Mouse (Mus musculus) ovary, postnatal 10 days (tissue): ENCODE measurements around the gene Ralb.

Experiments
- DNase-seq: peaks from one replicate; pipeline ENCODE4 v3.0.0; 2022; ENCODE audit warnings: low spot score

The Ralb gene

GRCm38 (mm10) chr1:119450651-119451345, 53.8 kb downstream of the Ralb start:
- no peak for DNase-seq

GRCm38 (mm10) chr1:119446753-119447283, 57.8 kb downstream of the Ralb start:
- no peak for DNase-seq

GRCm38 (mm10) chr1:119443591-119444350, 60.8 kb downstream of the Ralb start:
- DNase-seq = no peak

DNA sequence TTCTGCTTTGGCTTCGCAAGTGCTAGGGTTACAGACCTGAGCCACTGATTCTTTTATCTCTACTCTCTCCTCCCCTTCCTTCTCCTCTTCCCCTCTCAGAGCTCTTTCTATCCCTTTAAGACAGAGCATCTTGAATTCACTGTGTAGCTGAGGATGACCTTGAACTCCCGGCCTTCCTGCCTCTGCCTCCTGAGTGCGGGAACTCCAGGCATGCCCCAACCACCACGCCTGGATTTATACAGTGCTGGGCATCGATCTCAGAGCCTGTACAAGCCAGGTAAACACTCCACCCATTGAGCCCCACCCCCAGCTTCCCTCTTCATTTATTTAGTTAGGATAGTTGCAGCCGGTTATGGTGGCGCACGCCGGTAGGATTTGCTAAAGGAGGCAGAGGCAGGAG, 61.7 kb downstream of the Ralb start:
- DNase-seq = no peak

DNA sequence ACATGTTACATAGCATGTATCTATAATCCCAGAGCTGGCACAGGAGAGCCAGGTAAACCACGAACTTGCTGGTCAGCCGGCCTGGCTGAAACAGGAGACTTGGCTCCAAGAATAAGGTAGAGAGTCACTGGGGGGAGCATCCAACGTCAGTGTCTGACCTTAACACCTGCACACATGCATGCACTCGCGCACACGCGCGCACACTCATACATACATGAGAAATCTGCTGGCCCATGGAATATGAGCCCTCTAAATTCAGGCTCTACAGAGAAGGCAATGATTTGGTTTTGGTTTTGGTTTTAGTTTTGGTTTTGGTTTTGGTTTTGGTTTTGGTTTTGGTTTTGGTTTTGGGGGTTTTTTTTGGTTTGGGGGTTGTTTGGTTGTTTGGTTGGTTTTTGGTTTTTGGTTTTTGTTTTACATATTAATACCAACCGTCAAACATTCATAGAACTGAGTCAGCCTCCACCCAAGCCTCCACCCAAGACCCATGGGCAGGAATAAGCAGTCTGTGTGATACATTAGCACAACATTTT, 66.4 kb downstream of the Ralb start:
- no peak for DNase-seq

DNA sequence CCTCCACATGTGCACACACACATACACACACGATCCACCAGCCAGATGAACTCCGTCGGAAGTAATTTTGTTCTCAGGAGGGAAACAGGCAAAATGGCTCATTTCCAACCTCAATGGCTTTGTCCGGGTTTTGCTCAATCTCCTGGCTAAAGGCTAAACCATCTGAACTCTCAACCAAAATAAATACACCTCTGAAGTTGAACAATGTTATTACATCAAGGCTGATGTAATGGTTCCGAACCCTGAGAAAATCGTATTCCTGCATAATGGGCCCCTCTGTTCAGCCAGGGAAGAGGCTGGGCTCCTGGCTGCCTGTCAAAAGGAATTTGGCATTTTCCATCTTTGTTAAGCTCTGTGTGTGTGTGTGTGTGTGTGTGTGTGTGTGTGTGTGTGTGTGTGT, 67.2 kb downstream of the Ralb start:
- no peak for DNase-seq

DNA sequence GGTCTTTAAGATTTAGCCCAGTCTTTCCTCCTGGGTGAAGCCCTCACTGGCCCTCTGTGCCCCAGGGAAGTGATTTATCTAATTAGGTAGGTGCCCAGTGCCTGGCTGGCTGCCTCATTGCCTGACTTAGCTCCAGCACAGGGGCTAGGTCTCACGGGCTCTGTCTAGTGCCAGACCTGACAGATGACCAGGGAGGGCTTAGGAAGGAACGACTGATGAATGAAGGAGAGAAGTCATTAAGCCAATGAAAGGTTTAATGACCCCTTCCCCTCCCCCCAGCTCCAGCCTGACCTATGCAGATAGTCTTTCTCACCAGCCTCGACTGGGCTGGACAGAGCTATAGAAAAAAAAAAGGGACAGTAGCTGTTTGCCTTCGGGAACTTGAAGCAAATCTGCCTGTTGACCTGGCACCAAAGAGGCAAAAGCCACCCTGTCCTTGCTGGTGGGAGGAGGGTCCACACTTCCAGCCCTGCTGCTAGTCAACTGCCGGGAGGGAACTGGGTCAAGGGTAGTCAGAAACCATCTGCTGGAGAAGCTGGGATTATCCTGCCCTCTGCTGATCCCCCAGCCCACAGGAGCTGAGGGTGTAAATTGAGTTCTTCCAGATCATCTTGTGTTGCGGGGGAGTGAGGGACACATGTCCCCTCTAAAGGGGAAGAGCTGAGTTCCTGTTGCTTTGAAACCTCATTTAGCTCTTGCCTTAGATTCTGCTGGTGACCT, 80.3 kb downstream of the Ralb start:
- DNase-seq = no peak

DNA sequence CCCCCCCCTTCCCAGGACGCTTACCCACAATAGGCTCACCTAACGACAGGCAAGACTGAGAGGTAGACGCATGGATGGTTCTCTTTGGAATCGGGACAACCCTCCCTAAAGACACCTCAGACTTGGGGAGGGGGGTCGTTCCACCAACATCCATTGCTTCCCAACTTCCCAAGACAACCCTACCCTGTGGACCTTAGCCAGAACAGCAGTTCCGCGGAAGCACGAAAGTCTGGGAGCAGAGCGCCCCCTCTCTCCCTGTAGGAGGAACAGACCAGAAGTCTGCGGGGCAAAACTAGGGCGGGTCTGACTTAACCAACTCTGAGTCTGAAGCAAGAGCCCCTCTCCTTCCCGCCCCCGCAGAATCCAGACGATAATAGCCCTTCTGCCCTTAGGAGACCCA, 81.1 kb downstream of the Ralb start:
- no peak for DNase-seq

GRCm38 (mm10) chr1:119422460-119423015, 82.1 kb downstream of the Ralb start:
- DNase-seq = no peak

DNA sequence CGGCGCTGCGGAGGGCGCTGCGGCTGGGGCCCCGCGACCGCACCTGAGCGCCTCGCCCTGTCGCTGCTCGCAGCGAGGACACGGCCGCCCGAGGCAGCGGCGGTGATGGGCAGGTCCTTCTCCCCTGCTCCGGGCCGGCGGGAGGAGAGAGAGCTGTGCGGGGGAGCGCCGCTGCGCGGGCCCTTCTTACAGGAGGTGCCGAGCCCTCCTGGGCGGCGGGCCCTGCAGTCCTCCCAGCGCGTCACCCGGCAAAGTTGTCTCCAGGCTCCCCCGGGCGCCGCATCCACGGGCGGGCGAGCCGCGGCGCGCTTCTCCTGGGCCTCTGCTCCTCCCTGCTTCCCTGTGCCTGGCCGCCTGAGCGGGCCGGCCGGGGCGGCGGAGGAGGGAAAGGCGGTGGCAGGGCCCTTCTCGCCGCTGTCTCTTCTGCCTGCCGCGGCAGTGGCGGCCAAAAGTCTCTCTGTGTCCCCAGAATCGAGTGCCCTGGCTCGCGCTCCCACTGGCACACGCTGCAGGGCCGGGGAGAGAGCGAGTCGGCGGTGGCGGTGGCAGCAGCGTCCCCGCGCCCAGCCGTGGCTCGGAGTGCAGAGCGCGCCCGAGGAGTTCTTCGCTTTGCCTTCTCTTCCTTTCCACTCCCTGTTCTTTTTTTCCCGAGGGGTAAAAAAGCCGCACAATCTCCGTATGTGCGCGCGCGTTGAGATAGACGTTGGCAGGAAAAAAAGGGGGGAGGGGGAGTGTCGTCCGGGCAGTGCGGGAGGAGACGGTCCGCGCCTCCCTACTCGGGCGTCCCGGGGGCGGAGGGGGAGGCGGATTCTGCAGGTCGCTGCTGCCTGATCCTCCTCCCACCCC, 82.8 kb downstream of the Ralb start, which contains the start of gene Inhbb:
Gene Inhbb (minus strand): TSS at position 673 of the 846 bp plus-strand sequence.
- DNase-seq = peak; percentile 21

- DNase-seq = no peak
Observed at GRCm38 (mm10) chr1:119420984-119421575, 83.5 kb downstream of the Ralb start.
